Mouse (Mus musculus): ENCODE results near the gene Ccdc62.

The Ccdc62 gene

DNA sequence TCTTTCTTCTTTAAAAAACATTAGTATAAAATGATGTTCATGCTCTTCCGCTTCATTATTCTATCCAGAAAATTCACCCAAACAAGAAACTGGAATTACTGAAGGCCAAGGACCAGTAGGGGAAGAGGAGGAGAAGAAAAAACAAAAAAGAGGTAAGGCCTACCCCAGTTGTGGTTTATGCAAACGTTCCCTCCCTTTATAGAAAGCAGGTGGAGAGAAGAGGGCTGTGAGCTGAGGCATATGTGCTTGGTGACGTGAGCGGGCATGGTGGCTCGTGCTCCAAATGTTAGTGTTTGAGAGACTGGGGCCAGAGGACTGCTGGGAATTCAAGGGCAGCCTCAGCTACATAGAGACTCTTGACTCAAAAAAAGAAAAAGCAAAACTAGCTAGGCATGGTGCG, 8.4 kb upstream of the Ccdc62 start:
- no peak for TF ChIP-seq GATA4 (IDR thresholded peaks at IDR 0.05; ENCODE audit: insufficient replicate concordance, low read length)

DNA sequence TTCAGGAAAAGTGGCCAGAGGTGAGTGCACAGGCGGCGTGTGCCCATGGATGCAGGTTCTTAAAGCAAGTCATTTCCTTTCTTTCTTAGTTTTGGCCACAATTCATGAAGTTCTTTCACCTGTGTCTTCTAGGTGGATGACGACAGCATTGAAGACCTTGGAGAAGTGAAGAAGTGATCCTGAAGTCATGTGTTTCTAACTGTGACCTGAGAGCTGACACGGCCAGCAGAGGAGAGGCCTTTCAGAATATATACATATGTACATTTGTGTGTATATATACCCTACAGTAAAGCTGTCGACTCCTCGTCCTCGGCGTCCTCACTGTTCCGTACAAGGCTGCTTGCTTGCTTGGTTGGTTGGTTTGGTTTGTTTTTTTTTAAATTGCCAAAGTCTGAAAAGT, 3.4 kb upstream of the Ccdc62 start, which contains the start of gene Gm43518:
Gene Gm43518, plus strand, starts transcription at position 301 of the 400 bp plus-strand sequence.
- no peak for TF ChIP-seq GATA4 (IDR thresholded peaks at IDR 0.05; ENCODE audit: insufficient replicate concordance, low read length)

DNA sequence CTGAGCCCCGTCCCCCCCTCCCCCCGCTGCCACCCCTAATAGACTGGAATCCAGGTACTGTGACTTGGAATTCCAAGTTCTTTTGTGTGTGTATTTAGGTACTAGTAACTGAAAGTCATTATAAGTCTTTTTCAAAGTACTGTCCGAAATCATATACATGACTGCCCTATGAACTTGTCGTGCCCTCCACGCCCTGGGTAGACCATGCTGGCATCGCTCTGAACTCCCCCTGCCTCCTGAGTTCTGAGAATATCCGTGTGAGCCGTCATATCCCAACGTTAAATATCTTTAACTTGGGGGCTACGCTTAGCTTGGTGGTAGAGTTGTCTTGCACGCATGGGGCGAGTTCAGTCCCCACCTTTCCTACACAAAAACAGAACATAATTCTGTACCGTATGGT, 652 bp downstream of the Ccdc62 start:
- no peak for TF ChIP-seq GATA4 (IDR thresholded peaks at IDR 0.05; ENCODE audit: insufficient replicate concordance, low read length)

DNA sequence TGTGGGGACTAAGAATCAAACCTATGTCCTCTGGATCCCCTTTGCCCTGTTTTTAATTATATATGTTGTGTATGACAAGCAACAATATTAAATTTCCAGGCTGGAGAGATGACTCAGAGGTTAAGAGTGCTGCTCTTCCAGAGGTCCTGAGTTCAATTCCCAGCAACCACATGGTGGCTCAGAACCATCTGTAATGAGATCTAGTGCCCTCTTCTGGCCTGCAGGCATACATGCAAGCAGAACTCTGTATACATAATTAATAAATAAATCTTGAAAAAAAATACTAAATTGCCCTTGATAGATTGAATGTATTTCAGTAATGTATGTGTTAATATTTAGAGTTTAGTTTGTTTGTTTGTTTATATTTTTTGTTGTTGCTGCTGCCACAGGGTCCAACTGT, 2.4 kb downstream of the Ccdc62 start:
- no peak for TF ChIP-seq GATA4 (IDR thresholded peaks at IDR 0.05; ENCODE audit: insufficient replicate concordance, low read length)

DNA sequence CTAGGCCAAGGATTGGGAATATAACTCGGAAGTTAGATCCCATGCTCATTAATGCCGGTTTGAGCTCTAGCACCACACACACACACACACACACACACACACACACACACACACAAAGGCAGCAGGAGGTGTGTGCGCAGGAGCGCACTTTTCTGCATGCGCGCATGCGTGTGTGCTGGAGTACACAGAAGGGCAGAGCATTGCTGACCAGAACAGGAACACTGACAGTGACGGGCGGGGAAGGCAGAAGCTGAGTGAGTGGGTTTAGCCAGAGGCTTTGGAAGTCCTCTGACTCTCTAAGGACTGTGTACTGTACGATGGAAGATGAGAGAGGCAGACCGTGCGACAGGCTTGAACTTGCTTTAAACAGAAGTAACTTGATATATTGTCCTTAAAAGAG, 3.1 kb downstream of the Ccdc62 start:
- TF ChIP-seq GATA4 (IDR thresholded peaks at IDR 0.05; ENCODE audit: insufficient replicate concordance, low read length), result no peak

DNA sequence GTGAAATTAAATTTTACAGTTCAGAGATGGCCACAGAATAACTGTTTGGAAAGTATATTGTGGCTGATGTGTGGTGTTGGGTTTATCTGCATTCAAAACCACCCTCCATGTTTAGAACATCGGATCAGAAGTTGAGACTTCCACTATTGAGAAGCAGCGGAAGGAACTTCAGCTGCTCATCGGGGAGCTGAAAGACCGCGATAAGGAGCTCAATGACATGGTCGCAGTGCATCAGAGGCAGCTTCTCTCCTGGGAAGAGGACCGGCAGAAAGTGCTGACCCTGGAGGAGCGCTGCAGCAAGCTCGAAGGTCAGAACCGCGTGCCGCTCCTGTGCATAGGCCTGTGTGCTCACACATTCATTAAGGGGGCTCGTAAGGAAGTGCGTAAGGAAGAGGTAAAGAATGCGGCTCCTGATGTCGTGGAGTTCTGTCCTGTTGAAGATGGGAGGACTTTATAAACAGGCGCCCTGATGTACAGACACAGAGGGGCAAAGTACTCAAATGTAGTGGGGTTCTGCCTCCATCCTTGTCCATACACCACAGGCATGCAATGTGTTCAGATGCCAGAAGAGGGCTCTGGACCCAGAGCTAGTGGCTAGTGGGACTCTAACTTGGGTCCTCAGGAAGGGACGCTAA, 3.6 kb downstream of the Ccdc62 start:
- TF ChIP-seq GATA4 (IDR thresholded peaks at IDR 0.05; ENCODE audit: insufficient replicate concordance, low read length), result no peak

DNA sequence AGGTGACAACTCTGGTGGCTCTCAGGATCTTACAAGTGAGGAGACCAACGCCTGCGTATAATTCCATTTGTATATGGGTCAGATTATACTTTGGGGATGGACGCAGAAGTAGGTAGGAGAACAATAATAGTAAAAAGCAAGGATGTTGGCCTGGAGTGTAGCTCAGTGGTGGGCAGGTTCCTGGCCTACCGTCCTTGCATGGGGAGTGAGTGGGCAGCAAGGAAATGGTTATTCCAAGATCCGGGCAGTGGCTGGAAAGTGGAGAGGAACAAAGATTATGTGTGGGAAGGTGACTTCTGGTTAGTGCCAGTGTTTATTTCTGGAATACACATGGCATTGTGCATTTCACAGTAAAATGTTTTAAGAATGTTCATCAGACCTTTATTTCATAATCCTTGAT, 5.5 kb downstream of the Ccdc62 start:
- no peak for TF ChIP-seq GATA4 (IDR thresholded peaks at IDR 0.05; ENCODE audit: insufficient replicate concordance, low read length)

DNA sequence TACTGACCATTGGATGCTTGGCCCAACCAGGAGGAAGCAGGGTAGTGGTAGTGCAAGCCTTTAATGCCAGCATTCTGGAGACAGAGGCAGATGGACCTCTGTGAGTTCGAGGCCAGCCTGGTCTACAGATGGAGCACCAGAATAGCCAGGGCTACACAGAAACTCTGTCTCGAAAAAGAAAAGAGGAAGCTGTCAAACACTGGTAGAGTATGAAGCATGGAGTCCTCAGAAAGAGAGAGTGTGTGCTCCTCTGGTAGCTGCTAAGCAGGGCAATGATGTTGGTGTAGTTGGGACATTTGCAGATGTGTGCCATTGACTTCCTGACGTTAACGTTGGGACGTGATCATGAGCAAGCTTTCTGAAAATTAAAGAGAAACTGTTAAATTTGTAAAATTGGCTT, 8.0 kb downstream of the Ccdc62 start:
- TF ChIP-seq GATA4 (IDR thresholded peaks at IDR 0.05; ENCODE audit: insufficient replicate concordance, low read length), result no peak

DNA sequence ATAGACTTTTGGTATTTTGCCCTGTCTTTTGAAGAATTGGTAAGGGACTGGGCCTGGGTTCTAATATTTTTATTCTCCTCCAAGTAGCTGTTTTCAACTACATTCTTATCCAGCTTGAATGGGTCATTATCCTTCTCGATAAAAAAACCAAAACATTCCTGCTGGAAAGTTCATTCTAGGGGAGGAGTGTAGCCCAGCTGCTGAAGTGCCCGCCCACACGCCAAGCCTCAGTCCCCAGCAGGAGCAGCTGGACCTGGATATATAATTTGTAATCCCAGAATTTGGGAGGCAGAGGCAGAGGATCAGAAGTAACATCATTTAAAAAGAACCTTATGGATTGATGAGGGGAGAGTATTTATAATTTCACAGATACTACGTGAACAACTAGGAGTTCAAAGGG, 16.1 kb downstream of the Ccdc62 start:
- TF ChIP-seq GATA4 (IDR thresholded peaks at IDR 0.05; ENCODE audit: insufficient replicate concordance, low read length), result no peak

DNA sequence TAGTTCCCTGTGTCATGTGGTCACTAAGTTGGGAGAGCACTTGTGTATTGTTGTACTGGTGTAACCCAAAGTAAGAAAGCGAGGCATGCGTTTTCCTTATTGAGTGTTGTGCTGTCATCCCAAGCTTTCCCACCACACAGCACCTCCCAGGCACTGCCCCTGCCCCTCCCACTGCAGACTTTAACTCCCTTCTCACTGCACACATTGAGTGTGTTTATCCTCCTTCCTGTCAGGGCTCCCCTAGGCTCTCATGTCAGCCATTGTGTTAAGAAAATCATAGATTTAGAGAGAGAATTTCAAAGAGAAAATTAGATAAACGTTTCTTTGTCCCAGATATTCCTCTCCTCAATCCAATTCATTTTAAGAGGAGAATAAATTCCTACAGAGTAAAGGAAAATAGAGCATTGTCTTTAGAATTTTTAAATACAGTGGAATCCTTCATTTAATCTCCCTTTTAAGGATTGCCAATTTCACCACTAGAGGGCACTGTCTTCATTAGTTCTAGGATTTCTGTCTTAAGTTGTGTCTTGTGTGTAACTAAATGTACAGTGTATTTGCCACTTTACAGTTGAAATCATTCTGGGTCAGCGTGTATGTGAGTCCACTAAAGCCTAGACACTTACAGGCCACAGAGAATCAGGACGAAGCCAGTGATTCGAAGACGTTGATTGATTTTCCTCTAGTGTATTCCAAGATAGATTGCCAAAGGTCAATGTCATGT, 16.7 kb downstream of the Ccdc62 start:
- TF ChIP-seq GATA4 (IDR thresholded peaks at IDR 0.05; ENCODE audit: insufficient replicate concordance, low read length), result no peak

DNA sequence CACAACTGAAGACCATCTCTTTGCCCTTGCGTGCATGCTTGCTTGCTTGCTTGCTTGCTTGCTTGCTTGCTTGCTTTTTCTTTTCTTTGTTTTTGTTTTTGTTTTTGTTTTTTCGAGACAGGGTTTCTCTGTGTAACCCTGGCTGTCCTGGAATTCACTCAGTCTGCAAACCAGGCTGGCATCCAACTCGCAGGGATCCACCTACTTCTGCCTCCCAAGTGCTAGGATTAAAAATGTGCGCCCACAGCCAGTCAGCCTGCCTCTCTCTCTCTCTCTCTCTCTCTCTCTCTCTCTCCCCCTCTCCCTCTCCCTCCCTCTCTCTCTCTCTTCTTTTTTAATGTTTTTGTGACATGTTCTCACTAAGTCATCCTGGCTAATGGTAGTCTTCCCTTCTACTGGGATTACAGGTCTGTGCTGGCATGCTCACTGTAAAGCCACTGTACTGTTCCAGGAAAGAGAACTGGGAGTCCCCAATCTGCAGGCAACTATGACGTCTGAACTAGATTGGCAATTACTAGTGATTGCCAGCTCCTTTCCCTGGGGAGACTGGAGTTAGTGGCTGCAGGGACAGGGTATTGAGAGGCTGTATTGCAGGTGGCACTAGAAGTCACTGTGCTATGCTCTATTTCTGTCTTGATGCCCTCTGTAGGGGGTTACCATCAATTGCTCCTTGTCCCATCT, 22.0 kb downstream of the Ccdc62 start:
- TF ChIP-seq GATA4 (IDR thresholded peaks at IDR 0.05; ENCODE audit: insufficient replicate concordance, low read length), result no peak

DNA sequence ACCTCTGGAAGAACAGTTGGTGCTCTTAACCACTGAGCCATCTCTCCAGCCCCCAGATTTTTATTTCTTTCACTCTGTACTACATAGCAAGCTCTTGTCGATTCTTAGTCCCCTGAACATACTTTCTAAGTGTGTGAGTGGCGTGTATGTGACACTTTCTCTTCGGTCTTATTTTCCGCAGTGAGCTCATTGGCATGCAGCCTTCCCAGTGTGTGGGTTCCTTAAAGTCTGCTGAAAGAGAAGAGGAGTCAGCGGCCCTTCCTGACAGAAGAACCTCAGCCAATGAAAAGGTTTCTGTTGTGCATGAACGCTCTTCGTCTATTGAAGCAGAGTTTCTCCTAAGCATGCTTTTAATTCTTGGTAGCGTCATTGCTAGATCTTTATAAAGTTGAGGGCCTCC, 26.7 kb downstream of the Ccdc62 start:
- no peak for TF ChIP-seq GATA4 (IDR thresholded peaks at IDR 0.05; ENCODE audit: insufficient replicate concordance, low read length)

DNA sequence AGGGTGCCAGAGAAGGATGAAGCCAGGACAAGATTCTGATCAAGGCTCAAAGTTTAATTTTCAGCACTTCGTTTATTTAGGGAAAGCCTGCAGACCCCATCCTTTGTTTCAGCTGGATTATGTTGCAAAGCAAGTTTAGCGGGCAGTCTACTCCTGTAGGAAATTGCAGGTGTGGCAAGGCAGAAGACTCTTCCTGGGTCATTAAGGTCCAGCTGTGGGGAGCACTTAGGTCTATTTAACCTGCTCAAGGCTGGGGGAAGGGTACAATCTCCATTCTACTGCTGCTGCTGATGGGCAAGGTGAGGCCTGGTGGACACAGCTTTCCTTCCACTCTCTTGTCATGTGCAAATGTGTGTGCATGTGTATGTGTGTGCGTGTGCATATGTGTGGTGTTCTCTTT, 28.5 kb downstream of the Ccdc62 start:
- TF ChIP-seq GATA4 (IDR thresholded peaks at IDR 0.05; ENCODE audit: insufficient replicate concordance, low read length), result no peak

DNA sequence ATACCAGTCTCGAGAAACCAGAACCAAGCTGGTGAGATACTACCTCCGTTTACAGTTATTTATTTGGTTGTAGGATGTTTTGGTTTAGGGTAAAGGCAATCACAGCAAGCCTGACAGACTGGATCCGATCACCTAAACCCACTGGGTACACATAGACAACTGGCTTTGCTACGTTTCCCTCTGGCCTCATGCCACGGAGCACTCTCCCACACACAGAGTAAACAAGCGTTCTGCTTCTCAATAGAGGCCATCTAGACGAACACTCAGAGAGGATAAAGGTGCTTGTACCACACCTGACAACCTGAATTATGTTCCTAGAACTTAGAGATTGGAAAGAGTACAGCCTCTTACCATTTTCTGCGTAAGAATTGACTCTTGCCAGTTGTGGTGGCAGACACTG, 29.6 kb downstream of the Ccdc62 start:
- no peak for TF ChIP-seq GATA4 (IDR thresholded peaks at IDR 0.05; ENCODE audit: insufficient replicate concordance, low read length)

DNA sequence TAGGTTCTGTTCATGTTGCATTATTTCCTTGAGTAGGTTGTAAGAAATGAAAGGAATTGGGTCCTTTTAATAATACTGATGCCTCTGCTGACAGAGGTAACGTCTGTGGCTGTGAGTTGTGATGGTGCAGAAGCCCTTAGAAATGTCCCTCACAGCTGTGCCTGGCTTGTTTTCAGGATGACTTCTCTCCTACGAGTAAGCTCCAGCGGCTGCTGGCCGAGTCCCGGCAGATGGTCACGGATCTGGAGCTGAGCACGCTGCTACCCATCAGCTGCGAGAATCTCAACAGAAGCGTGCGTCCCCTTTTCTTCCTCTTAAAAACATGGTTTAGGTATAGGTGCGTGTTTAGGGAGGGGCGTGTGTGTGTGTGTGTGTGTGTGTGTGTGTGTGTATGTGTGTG, 30.6 kb downstream of the Ccdc62 start:
- no peak for TF ChIP-seq GATA4 (IDR thresholded peaks at IDR 0.05; ENCODE audit: insufficient replicate concordance, low read length)

DNA sequence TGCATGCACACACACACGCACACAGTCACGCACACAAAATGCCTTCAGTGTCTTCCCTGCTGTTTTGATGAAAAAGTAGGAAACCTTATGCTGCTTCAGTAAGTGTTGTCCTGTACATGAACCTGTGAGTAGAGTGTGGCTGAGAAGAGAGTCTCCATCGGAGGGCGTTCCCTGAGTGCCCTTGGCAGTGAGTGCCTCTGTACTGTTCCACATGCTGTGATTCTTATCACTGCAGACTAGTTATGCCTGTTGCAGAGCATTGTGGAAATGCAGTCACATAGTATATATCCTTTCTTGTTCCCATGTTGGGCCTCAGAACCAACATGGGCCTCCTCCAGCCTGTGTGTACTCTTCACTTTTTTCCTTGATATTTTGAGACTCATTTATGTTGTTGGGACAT, 33.7 kb downstream of the Ccdc62 start:
- no peak for TF ChIP-seq GATA4 (IDR thresholded peaks at IDR 0.05; ENCODE audit: insufficient replicate concordance, low read length)
